Mouse (Mus musculus) Patski (cell line): Measurements from ENCODE around the gene Gm10837. TPM values are rescaled to one million over a fixed set of nuclear protein-coding genes. Genes with fewer than 3 reads are reported as not detected.

Source experiments
- ATAC-seq: fragments of 100-300 bp; one replicate; pipeline ENCODE4 v1.8.0; 2021
- CTCF ChIA-PET: fragments of 350-600 bp; sonication (Branson Sonifier 250); formaldehyde crosslinking; loops from one replicate; lab custom pipeline; 2022; ENCODE audit warnings: inconsistent platforms; lab: Charles Lee
- POLR2A ChIA-PET: fragments of 350-600 bp; sonication (Branson Sonifier 250); formaldehyde crosslinking; loops from one replicate; lab custom pipeline; 2022; ENCODE audit warnings: antibody characterized with exemption, inconsistent platforms; lab: Charles Lee
- DNase-seq: peaks from one replicate; pipeline ENCODE4 v3.0.0-alpha.2; 2011; ENCODE audit warnings: low read depth, low spot score
- H3K27me3 ChIP-seq: fragments of 371-371 bp; one replicate; pipeline ENCODE4 v1.5.1; 2021
- CTCF ChIP-seq: fragments of 100-300 bp; IDR thresholded peaks from one replicate; pipeline ENCODE4 v1.5.1; 2021
- in situ Hi-C: fragments of 300-500 bp; cut with MboI; formaldehyde crosslinking; loops from 3 replicates; pipeline ENCODE4 v1.11.1; 2018; ENCODE audit warnings: low pct_unique_long_range_greater_than_20kb, mixed read lengths
- polyA plus RNA-seq: library from polyadenylated mRNA; unstranded; gene quantifications from one replicate; pipeline ENCODE4 v1.2.3, GENCODE M21; 2021

Gene Gm10837
- polyA plus RNA-seq, 1 experiment from 2014 or later, result not detected

DNA sequence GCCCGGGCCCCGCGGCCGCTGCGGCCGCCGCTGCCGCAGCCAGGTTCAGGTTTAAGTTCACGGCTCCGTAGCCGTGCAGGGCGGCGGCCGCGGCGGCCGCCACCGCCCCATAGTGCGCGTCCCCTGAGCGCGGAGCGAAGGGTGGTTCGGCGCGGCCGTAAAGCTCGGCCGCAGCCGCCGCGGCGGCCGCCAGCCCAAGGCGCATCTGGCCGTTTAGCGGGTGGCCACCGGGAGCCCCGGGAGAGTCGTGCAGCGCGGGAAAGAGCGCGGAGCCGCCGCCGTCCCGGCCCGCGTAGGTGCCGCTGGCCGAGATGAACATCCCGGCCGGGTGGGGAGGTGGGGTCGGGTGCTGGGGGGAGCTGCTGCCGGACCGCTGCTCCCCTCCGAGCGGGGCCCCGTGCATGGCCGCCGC, 26.0 kb upstream of the Gm10837 start:
- no peak for TF ChIP-seq CTCF
- no peaks in the 10 kb centered on the region for H3K27me3 ChIP-seq
- ATAC-seq, result peak; percentile 48

DNA sequence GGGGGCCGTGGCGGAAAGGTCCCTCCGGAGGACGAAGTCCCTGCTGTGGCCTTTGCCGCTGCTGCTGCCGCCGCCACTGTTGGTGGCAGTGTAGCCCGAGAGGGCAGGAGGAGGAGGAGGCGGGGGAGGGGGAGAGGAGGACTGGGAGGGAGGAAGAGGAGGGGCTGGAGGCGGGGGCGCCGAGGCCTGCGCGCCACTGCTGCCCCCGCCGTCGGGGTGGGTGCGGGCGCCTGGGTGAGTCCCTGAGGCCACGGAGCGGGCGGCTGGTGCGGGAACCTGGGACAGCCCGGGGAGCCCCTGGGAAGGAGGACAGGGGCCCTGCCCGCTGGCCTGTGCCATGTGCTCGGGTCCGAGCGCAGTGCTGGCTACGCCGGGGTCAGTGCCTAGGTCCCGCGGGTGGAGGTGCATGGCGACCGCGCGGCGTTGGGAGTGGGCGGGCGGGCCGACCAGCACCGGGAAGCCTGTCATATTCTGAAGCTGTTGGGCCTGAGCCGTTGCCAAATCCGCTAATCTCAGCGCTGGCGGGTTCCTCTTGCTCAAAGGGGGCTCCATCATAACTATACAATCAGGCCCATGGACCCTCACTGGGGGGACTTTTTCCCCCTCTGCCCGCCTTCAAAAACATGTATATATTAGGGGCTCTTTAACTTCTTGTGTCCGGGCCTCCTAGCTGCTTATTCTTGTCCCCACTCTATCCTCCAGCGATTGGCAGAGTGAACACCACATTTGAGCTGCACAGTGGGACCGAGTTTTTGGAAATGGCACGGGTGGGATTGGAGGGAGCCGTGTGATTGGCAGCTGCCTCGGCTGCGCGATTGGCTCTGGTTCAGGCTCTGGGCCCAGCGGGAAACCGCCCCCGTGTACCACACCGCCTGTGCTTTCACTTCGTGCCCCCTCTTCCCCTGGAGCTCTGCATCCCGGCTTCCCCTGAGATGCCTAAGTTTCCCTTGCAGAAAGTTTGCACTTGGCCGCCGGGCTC, 25.3 kb upstream of the Gm10837 start, which contains the start of gene Zic5:
Zic5 (minus strand) TSS at position 915 of the 979 bp plus-strand sequence.
- POLR2A ChIA-PET, result interaction anchor here (0.6 to 2.6 kb wide), 4 partner anchors 10 to 241 kb away, joined by 3 to 17 read pairs (median 5); partner anchors contain the start of gene Zic2

More for the DNA sequence above, 26.0 kb upstream of the Gm10837 start:
- CTCF ChIA-PET, result no interaction called here
- in situ Hi-C loops, result loop anchor here (5.0 to 25.0 kb wide), 2 partner anchors 87 to 227 kb away; no protein-coding TSS in a partner anchor
- no peak for DNase-seq
- POLR2A ChIA-PET, result interaction anchor here (0.7 to 2.6 kb wide), 4 partner anchors 10 to 241 kb away, joined by 3 to 17 read pairs (median 5); partner anchors contain the start of gene Zic2

DNA sequence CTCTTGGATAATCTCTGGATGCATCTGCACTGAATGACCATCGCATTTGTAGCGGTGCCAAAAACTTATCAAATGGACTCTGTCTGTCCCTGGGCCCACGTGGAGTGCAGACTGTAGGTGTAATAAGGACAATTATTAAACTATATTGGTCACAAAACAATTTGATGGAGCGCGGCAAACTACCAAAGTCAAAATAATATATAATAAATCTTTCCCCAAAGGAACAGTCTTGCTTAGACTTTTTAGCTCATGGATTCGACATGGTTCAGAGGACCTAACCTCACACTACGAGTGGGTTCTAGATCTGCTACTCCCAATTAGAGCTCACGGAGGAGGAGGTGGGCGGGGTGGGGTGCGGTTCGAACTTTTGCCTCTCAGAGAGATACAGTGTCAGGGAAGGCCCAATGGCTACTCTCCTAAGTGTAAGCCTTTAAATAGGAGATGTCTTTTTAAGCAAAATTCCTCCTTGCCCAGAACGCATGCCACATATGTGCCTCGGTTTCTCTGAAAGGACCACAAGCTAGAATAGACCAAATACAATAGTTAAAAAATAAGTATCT, 24.4 kb upstream of the Gm10837 start:
- no peaks in the 10 kb centered on the region for H3K27me3 ChIP-seq
- CTCF ChIA-PET, result interaction anchor here (1.4 kb wide), 1 partner anchor 12 kb away, joined by 3 read pairs; no protein-coding TSS in a partner anchor
- ATAC-seq (no peak), DNase-seq (no peak)
- POLR2A ChIA-PET, result interaction anchor here (0.6 to 2.6 kb wide), 2 partner anchors 9 to 64 kb away, joined by 7 to 17 read pairs; partner anchors contain the start of gene Zic2
- in situ Hi-C loops, result loop anchor here (25.0 kb wide), 1 partner anchor 229 kb away; no protein-coding TSS in a partner anchor
- no peak for TF ChIP-seq CTCF

More for the DNA sequence above, 25.3 kb upstream of the Gm10837 start, which contains the start of gene Zic5:
- no peak for TF ChIP-seq CTCF
- in situ Hi-C loops, result loop anchor here (5.0 to 25.0 kb wide), 2 partner anchors 88 to 228 kb away; no protein-coding TSS in a partner anchor
- ATAC-seq, result peak; percentile 10
- CTCF ChIA-PET, result interaction anchor here (1.4 kb wide), 1 partner anchor 11 kb away, joined by 3 read pairs; no protein-coding TSS in a partner anchor
- no peak for DNase-seq
- no peaks in the 10 kb centered on the region for H3K27me3 ChIP-seq

DNA sequence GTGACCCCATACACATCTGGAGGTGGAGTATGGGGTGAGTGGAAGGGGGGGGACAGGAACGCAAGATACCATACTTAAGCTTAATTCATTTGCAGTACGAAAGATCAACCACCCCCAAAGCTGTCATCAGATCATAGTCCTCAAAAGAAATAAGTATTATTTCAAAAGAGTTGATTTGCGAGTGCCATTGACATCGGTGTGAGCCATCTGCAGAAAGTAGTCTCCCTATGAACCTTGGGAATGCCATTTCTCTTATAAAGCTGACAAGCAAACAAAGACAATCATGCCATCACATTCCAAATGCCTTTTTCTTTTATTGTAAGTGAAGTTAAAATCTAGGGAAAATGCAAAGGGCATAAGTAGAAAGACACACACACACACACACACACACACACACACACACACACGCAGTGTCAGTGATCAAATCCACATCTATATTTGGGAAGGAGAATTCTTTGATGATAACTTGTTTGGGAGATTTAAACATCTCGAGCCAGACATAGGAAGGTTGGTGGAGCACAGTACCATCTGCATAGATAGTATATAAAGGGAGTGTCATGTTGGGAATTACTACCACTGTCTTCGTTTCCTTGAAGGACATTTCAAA, 23.5 kb upstream of the Gm10837 start:
- in situ Hi-C loops, result loop anchor here (25.0 kb wide), 1 partner anchor 230 kb away; no protein-coding TSS in a partner anchor
- CTCF ChIA-PET, result no interaction called here
- no peaks in the 10 kb centered on the region for H3K27me3 ChIP-seq
- ATAC-seq (no peak), DNase-seq (no peak)
- POLR2A ChIA-PET, result no interaction called here
- no peak for TF ChIP-seq CTCF

DNA sequence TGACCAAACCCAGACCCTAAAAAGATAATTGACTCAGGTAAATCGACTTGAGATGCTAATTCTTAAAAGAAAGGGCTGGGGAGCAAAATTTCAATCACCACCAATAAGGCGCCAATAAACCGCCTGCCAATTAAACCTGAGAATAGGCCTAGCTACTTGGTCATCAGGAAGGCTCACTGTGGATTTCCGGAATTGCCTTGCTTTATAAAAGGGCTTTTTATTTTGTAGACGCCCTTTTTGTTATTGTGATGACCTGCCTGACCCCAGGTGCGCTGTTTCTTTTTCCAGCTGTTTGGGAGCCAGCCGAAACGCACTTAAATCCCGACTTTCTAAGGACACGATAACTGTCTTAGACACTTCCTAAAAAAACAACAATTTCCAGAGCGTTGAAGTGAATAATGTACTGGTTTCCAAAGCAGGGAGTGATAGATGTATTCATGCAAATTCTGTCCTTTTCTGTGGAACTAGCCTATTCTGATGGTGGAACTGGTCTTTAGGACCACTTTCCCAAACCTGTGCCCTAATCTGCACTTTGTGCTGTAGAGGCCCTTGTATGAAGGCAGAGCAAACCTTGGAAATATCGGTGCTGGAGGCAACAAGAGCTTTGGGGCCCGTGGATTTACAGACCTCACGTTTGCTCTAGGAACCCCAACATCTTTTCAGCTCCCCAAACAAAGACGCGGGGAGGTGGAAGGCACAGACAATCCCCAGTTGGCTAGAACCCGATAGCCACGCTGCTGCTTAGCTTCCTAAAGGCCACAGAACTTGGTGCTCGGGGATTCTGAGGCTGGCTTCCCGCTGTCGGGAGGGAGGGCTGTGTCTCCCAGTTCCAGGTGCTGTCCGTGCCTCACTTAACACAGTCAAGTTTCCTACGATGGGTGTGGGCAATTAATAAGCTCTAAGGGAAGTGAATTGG, 22.2 kb upstream of the Gm10837 start:
- ATAC-seq (no peak), DNase-seq (no peak)
- ChIA-PET POLR2A (interaction anchor here (0.6 kb wide), 1 partner anchor 291 kb away, joined by 3 read pairs; no protein-coding TSS in a partner anchor), CTCF (no interaction called here)
- TF ChIP-seq CTCF, result no peak
- in situ Hi-C loops, result loop anchor here (25.0 kb wide), 1 partner anchor 231 kb away; no protein-coding TSS in a partner anchor
- H3K27me3 ChIP-seq, result no peaks in the 10 kb centered on the region

DNA sequence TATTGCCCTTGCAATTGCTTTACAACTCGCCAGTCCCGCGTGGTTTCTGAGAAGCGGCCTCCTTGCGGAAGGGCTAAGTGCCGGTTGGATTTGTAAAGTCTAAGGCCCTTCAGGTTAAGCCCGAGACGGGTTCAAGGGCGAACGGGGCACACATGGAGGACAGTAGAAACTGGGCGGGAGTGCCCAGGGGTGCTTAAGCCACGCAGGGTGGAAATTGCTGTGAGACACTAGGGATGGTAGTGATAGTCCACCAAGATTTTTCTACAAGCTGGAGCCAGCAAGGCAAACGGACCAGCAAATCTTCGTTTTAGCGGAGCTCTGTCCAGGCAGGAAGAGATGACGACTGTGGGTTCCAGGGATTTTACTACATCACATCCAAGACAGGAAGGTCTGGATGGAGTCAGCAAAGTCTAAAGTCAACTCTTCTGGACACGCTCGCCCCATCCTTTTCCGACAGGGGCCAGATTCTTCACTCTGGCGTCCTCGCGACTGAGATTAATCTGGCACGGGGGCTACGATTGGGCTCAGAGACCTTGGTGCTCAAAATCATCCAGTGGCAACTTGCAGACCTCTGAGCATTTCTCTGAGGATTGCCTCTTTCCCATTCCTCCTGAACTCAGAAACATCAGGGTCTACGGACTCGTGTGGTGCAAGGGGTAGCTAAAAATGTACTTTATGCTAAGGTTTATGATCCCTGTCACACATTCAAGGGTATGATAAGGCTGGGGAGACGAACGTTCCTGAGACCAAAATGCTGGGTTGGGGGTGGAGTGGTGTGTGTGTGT, 21.2 kb upstream of the Gm10837 start:
- in situ Hi-C loops, result loop anchor here (25.0 kb wide), 1 partner anchor 232 kb away; no protein-coding TSS in a partner anchor
- DNase-seq (no peak), ATAC-seq (no peak)
- POLR2A ChIA-PET, result no interaction called here
- TF ChIP-seq CTCF, result no peak
- no peaks in the 10 kb centered on the region for H3K27me3 ChIP-seq
- CTCF ChIA-PET, result no interaction called here

DNA sequence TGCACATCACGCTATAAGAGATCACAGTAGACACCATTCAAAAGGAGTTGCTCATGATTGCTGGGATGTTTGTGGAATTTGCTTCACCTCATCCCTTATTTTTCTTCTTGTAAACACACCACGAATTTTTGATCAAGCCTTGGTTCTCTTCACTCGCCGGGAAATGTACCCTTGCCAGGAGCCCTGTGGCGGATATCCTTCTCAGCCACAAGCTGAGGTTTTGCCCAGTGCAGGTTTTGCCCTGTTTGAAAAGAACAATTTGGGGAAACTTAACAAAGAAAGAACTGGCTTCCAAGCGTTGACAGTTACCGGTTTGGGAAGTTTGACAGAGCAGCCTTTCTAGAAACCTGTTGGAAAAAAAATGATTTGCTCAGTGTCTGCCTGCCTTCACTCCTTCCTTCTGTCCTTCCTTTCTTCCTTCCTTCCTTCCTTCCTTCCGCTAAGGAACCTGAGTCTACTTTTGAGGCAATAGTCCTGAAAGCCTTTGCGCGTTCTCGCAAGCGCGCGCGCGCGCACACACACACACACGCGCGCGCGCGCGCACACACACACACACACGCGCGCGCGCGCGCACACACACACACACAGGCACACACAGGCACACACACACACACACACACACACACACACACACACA, 18.8 kb upstream of the Gm10837 start:
- no peak for ATAC-seq
- ChIA-PET POLR2A (interaction anchor here (0.7 to 1.1 kb wide), 2 partner anchors 15 to 172 kb away, joined by 3 to 4 read pairs; no protein-coding TSS in a partner anchor), CTCF (no interaction called here)
- in situ Hi-C loops, result loop anchor here (25.0 kb wide), 1 partner anchor 234 kb away; no protein-coding TSS in a partner anchor
- H3K27me3 ChIP-seq, result no peaks in the 10 kb centered on the region
- no peak for TF ChIP-seq CTCF
- no peak for DNase-seq

DNA sequence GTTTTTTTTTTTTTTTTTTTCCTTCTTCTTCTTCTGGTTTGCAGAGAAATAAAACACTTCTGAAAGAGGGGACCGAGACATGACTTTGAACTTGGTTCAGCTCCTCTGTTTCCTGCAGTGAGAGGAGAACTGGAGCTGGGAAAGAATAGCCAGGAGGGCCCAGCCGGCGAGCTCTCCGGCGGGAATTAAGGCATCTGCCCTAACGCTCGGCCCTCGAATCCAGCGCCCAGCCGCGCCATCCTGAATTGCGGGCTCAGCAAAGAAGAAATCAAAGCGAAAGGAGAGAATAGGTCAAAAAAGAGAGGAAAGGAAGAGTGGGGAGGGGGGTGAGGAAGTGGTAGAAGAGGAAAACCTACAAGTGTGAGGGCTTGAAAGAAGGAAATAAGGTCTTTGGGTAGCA, 18.2 kb upstream of the Gm10837 start:
- H3K27me3 ChIP-seq, result no peaks in the 10 kb centered on the region
- ChIA-PET POLR2A (interaction anchor here (0.7 kb wide), 2 partner anchors 14 to 397 kb away, joined by 4 to 5 read pairs; no protein-coding TSS in a partner anchor), CTCF (no interaction called here)
- ATAC-seq (no peak), DNase-seq (no peak)
- in situ Hi-C loops, result loop anchor here (25.0 kb wide), 1 partner anchor 235 kb away; no protein-coding TSS in a partner anchor
- TF ChIP-seq CTCF, result no peak
